14 mouse cellular contexts compared by ENCODE assay signal in genomic region chrX:101617889-101618288, GRCm38 (mm10).
"Had no signal": no experiment of that assay in that cellular context is flagged by ENCODE, and none has a peak within 500 bp of the region (broad histone marks: within the 10 kb centered on the region; RNA-seq: fewer than 3 reads in every experiment).

No protein-coding gene starts in this region.

- H3K4me1 ChIP-seq: limb, embryonic 12.5 days; midbrain, embryonic 10.5 days; neural tube, embryonic 15.5 days had no signal

- H3K36me3 ChIP-seq: limb, embryonic 12.5 days; midbrain, embryonic 10.5 days; neural tube, embryonic 15.5 days had no signal

- ATAC-seq: lung, postnatal 0 days had no signal

- DNase-seq: kidney, postnatal 25 days; liver; lung, adult 2 months; lung, postnatal 4 days; midbrain, embryonic 14.5 days; right cerebral cortex, adult 18-20 months; right cerebral cortex, postnatal 25 days; thymus, postnatal 4 days had no signal

- H3K27me3 ChIP-seq: neural tube, embryonic 15.5 days had no signal

- H3K9me3 ChIP-seq: limb, embryonic 12.5 days; midbrain, embryonic 10.5 days; neural tube, embryonic 15.5 days had no signal

- H3K4me3 ChIP-seq: limb, embryonic 12.5 days; midbrain, embryonic 10.5 days; myocyte; neural tube, embryonic 15.5 days had no signal

- H3K9ac ChIP-seq: limb, embryonic 12.5 days; liver, embryonic 14.5 days; neural tube, embryonic 15.5 days had no signal

- H3K4me2 ChIP-seq: limb, embryonic 12.5 days; neural tube, embryonic 15.5 days had no signal

- H3K27ac ChIP-seq: limb, embryonic 12.5 days; liver, embryonic 14.5 days; midbrain, embryonic 10.5 days; neural tube, embryonic 15.5 days had no signal
